Mouse (Mus musculus): ENCODE data around the gene Ppp1r3e.

DNA sequence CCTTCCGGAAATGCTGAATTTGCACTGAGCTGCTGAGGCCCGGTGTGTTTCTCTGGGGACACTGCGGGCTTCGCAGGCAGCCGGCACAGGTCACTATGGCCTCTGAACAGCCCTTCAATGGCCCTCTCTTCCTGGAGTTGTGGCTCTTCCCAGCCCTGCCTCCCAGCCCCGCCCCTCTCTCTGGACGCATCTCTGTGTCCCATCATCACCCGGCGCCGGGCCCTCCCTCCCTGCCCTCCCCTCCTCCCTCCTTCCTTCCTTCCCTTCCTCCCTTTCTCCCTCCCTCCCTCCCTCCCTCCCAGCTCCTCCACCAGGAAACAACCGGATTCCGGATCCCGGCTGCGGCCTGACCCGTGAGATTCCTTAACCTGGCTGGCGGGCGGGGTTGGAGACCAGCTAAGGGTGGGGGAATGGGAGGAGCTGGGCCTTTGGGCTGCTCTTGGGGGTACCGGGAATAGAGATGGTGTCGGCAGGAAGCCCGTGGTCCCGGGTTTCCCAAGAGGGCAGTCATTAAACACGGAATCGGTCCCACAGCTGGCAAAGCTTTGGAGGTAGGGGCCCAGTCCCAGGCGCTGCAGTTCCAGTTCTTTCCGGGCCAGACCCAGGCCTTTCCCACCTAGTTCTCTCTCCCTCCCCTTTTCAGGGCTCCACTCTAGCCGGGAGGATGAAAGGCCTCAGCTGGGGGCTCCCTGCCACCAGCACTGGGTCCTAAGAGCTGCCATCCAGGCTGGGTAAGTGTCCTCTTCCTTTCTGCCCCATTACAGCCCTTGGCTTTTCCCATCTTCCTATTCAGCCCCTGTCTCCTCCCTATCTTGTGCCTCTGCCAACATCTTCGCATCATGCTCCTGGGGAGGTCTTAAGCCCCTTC lies 6.0 kb upstream of the Ppp1r3e start, which contains the start of the genes Bcl2l2 and Gm20521:
- TF ChIP-seq MYOG (IDR thresholded peaks at IDR 0.05; ENCODE audit: control insufficient read depth, extremely low read depth, insufficient read length): no peak
- no peak for TF ChIP-seq CTCF (IDR thresholded peaks at IDR 0.05; ENCODE audit: control insufficient read depth, insufficient read depth, insufficient read length)
- no peak for TF ChIP-seq MYOD1 (IDR thresholded peaks at IDR 0.05; ENCODE audit: control insufficient read depth, insufficient read length, low read depth)
- TF ChIP-seq FOSL1 (IDR thresholded peaks at IDR 0.05; ENCODE audit: insufficient read depth, low read length, poor library complexity, severe bottlenecking): no peak
- no peak for TF ChIP-seq USF1 (IDR thresholded peaks at IDR 0.05; ENCODE audit: low read depth)
- no peak for TF ChIP-seq CEBPB (IDR thresholded peaks at IDR 0.05; ENCODE audit: low read depth)

Data from C2C12 (cell line).